Mouse (Mus musculus): ENCODE measurements around the gene Mpg. TPM values are rescaled to one million over a fixed set of nuclear protein-coding genes. Genes with fewer than 3 reads are reported as not detected.

The Mpg gene
- polyA plus RNA-seq, 1 experiment from 2014 or later = 35.6 TPM

GRCm38 (mm10) chr11:32224468-32225139 lies 1.7 kb upstream of the Mpg start:
- Histone ChIP-seq H3K4me1 (replicated peaks) (peaks cover 74% of the 10 kb centered on the region), H3K27me3 (peaks cover 48% of the 10 kb centered on the region), H3K4me3 (no peak overlapping the region), H3K4me2 (no peak overlapping the region), H3K36me3 (peaks cover 10% of the 10 kb centered on the region), H3K27ac (peak overlapping the region; percentile 78), H3K9ac (no peak overlapping the region), H3K9me3 (no peaks in the 10 kb centered on the region)
- 38% methylated on average over 4 of the region's 4 CpGs for whole genome bisulfite sequencing
- no peak for ATAC-seq (ENCODE audit: low FRiP score)

- Histone ChIP-seq H3K27me3 (peaks cover 45% of the 10 kb centered on the region), H3K27ac (peak overlapping the region; percentile 78), H3K4me3 (no peak overlapping the region), H3K9me3 (no peaks in the 10 kb centered on the region), H3K4me1 (replicated peaks) (peaks cover 67% of the 10 kb centered on the region), H3K9ac (peak overlapping the region; percentile 35; the same call in 1 of the 2 replicates), H3K36me3 (peaks cover 19% of the 10 kb centered on the region), H3K4me2 (peak overlapping the region; percentile 73; the same call in 1 of the 2 replicates)
- 69% methylated on average over 7 of the region's 7 CpGs for WGBS
- ATAC-seq (ENCODE audit: low FRiP score) = no peak
Measured at GRCm38 (mm10) chr11:32225222-32226104, 842 bp upstream of the Mpg start.

DNA sequence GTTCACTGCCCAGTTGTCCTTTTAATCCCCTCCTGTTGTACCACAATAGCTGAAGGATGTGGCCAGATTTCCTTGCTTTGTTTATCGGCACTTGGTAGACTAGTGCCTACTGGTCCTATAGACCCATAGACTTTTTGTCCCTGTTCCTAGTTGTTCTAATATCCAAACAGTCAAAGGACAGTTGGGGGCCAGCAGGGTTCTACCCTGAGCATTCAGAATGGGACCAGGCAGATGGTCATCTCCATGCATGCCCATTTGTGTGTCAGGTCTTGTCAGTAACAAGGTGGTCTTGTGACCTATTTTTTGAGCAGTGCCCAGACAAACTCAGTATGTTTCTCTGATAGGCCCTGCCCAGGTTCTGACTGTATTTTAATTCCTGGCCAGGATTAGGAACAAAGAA lies 736 bp downstream of the Mpg start:
- Histone ChIP-seq H3K9me3 (no peaks in the 10 kb centered on the region), H3K4me3 (peak overlapping the region; percentile 64), H3K9ac (peak overlapping the region; percentile 90), H3K27ac (peak overlapping the region; percentile 78; the same call in 1 of the 2 replicates), H3K4me2 (peak overlapping the region; percentile 73), H3K27me3 (peaks cover 31% of the 10 kb centered on the region), H3K4me1 (replicated peaks) (peaks cover 52% of the 10 kb centered on the region), H3K36me3 (peaks cover 35% of the 10 kb centered on the region)
- WGBS = 39% methylated on average over 1 of the region's 1 CpGs
- no peak; the same call in 1 of the 2 replicates for ATAC-seq (ENCODE audit: low FRiP score)

GRCm38 (mm10) chr11:32227555-32227954 lies 1.2 kb downstream of the Mpg start:
- ATAC-seq (ENCODE audit: low FRiP score) = no peak
- H3K27ac ChIP-seq = no peak overlapping the region
- no peaks in the 10 kb centered on the region for H3K9me3 ChIP-seq
- H3K4me2 ChIP-seq = peak overlapping the region; percentile 73
- peaks cover 40% of the 10 kb centered on the region for H3K36me3 ChIP-seq
- peak overlapping the region; percentile 90 for H3K9ac ChIP-seq
- WGBS = 91% methylated on average over 9 of the region's 9 CpGs
- peak overlapping the region; percentile 64; the same call in 1 of the 2 replicates for H3K4me3 ChIP-seq
- H3K4me1 ChIP-seq (replicated peaks) = peaks cover 47% of the 10 kb centered on the region
- peaks cover 26% of the 10 kb centered on the region for H3K27me3 ChIP-seq

DNA sequence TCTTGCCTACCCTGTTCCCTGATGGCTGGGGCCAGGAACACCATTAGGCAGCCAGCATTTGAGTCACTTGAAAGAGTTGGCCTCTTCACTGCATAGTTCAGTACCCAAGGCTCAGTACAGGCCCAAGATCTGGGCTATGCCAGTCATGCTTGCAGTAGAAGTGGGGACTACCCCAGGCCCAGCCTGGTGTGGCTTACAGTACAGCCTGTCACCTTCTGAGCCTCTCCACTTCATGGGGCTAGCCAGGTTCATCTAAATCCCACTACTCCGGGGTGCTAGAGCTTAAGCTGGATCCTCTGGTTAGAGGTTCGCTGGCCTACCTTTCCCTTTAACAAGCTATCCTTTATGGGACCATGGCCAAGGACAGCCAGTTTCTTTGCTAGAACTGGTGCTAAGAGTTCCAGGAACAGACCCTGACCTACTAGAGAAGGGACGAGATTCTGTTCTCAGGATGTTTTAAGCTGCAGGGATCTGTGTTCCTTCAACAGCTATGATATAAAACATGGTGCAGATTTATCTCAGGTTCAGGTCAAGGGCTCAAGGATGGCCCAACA lies 2.1 kb downstream of the Mpg start:
- Histone ChIP-seq H3K36me3 (peaks cover 48% of the 10 kb centered on the region), H3K9me3 (no peaks in the 10 kb centered on the region), H3K4me2 (no peak overlapping the region), H3K4me1 (replicated peaks) (peaks cover 41% of the 10 kb centered on the region), H3K4me3 (no peak overlapping the region), H3K27ac (no peak overlapping the region), H3K27me3 (peaks cover 18% of the 10 kb centered on the region), H3K9ac (0 out of 2 replicates have a peak overlapping the region, but pooled peaks have one; percentile 16)
- WGBS = 91% methylated on average over 3 of the region's 3 CpGs
- ATAC-seq (ENCODE audit: low FRiP score) = no peak

GRCm38 (mm10) chr11:32230220-32230619 lies 3.9 kb downstream of the Mpg start:
- WGBS = 83% methylated on average over 4 of the region's 4 CpGs
- no peak overlapping the region for H3K9ac ChIP-seq
- H3K27ac ChIP-seq = no peak overlapping the region
- H3K9me3 ChIP-seq = no peaks in the 10 kb centered on the region
- peaks cover 46% of the 10 kb centered on the region for H3K4me1 ChIP-seq (replicated peaks)
- H3K36me3 ChIP-seq = peaks cover 63% of the 10 kb centered on the region
- H3K4me2 ChIP-seq = no peak overlapping the region
- peaks cover 3% of the 10 kb centered on the region; the same call in 1 of the 2 replicates for H3K27me3 ChIP-seq
- ATAC-seq (ENCODE audit: low FRiP score) = no peak
- no peak overlapping the region for H3K4me3 ChIP-seq

GRCm38 (mm10) chr11:32231125-32231524 lies 4.8 kb downstream of the Mpg start:
- H3K27me3 ChIP-seq = no peaks in the 10 kb centered on the region
- peaks cover 46% of the 10 kb centered on the region for H3K4me1 ChIP-seq (replicated peaks)
- 97% methylated on average over 2 of the region's 2 CpGs for WGBS
- H3K9ac ChIP-seq = no peak overlapping the region
- ATAC-seq (ENCODE audit: low FRiP score) = no peak
- no peak overlapping the region for H3K27ac ChIP-seq
- peaks cover 63% of the 10 kb centered on the region for H3K36me3 ChIP-seq
- H3K4me3 ChIP-seq = no peak overlapping the region
- no peak overlapping the region for H3K4me2 ChIP-seq
- H3K9me3 ChIP-seq = no peaks in the 10 kb centered on the region

DNA sequence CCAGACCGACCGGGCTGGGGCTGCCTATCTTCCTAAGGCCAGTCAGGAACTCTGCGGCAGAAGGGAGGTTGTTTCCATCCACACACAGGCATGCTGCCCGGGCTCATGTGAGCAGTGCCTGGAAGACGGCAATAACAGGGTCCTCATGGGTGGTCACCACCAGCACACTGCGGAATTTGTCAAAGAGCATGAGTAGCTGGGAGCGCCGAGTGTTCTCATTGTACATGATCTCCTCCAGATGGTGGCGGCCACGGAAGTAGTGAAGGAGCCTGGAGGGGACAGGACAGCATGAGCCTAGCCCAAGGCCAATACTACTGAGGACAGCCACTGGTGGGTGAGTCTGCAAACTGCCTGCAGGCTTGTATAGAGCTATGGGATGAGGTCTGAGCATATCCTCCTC lies 6.5 kb downstream of the Mpg start:
- Histone ChIP-seq H3K4me1 (replicated peaks) (peaks cover 46% of the 10 kb centered on the region), H3K9ac (no peak overlapping the region), H3K27ac (no peak overlapping the region), H3K4me2 (no peak overlapping the region), H3K36me3 (peaks cover 70% of the 10 kb centered on the region), H3K27me3 (no peaks in the 10 kb centered on the region), H3K9me3 (no peaks in the 10 kb centered on the region), H3K4me3 (no peak overlapping the region)
- 80% methylated on average over 10 of the region's 10 CpGs for WGBS
- ATAC-seq (ENCODE audit: low FRiP score) = no peak

- H3K4me2 ChIP-seq = no peak overlapping the region
- H3K4me1 ChIP-seq (replicated peaks) = peaks cover 43% of the 10 kb centered on the region
- no peak overlapping the region for H3K27ac ChIP-seq
- ATAC-seq (ENCODE audit: low FRiP score) = no peak
- no peaks in the 10 kb centered on the region for H3K9me3 ChIP-seq
- H3K9ac ChIP-seq = 0 out of 2 replicates have a peak overlapping the region, but pooled peaks have one; percentile 15
- peaks cover 70% of the 10 kb centered on the region for H3K36me3 ChIP-seq
- 88% methylated on average over 3 of the region's 3 CpGs for WGBS
- H3K4me3 ChIP-seq = no peak overlapping the region
- H3K27me3 ChIP-seq = no peaks in the 10 kb centered on the region
Measured at GRCm38 (mm10) chr11:32233895-32234294, 7.6 kb downstream of the Mpg start.

GRCm38 (mm10) chr11:32234816-32235485 lies 8.6 kb downstream of the Mpg start:
- H3K9ac ChIP-seq = no peak overlapping the region; the same call in 1 of the 2 replicates
- H3K27ac ChIP-seq = peak overlapping the region; percentile 77
- WGBS = 85% methylated on average over 6 of the region's 6 CpGs
- H3K36me3 ChIP-seq = peaks cover 68% of the 10 kb centered on the region
- ATAC-seq (ENCODE audit: low FRiP score) = no peak
- H3K27me3 ChIP-seq = no peaks in the 10 kb centered on the region
- H3K4me3 ChIP-seq = no peak overlapping the region
- no peaks in the 10 kb centered on the region for H3K9me3 ChIP-seq
- H3K4me1 ChIP-seq (replicated peaks) = peaks cover 43% of the 10 kb centered on the region
- H3K4me2 ChIP-seq = no peak overlapping the region

GRCm38 (mm10) chr11:32235646-32236045 lies 9.3 kb downstream of the Mpg start:
- no peaks in the 10 kb centered on the region for H3K27me3 ChIP-seq
- ATAC-seq (ENCODE audit: low FRiP score) = peak; percentile 36
- peaks cover 43% of the 10 kb centered on the region for H3K4me1 ChIP-seq (replicated peaks)
- no peak overlapping the region for H3K4me3 ChIP-seq
- H3K9me3 ChIP-seq = no peaks in the 10 kb centered on the region
- H3K9ac ChIP-seq = peak overlapping the region; percentile 26
- H3K36me3 ChIP-seq = peaks cover 68% of the 10 kb centered on the region
- WGBS = 30% methylated on average over 3 of the region's 3 CpGs
- peak overlapping the region; percentile 77 for H3K27ac ChIP-seq
- no peak overlapping the region for H3K4me2 ChIP-seq

DNA sequence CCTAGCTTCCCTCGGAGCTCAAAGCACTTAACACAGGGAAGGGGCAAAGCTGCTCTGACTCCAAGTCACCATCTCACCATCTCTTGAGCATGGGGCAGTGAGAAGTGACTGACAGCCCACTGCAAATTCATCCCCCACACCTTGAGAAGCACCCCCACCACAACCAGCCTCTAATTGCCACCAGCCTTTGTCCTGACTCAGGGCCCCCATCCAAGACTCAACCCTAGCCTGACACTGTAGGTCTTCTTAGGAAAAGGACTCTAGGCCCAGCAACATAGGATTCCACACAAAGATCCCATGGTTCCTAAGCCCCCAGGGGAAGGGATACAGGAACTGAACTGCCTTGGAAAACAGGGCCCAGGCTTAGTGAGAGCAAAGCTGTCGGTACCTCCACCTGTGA lies 9.8 kb downstream of the Mpg start:
- Histone ChIP-seq H3K4me1 (replicated peaks) (peaks cover 43% of the 10 kb centered on the region), H3K27ac (peak overlapping the region; percentile 77), H3K9ac (peak overlapping the region; percentile 26; the same call in 1 of the 2 replicates), H3K9me3 (no peaks in the 10 kb centered on the region), H3K27me3 (no peaks in the 10 kb centered on the region), H3K4me2 (no peak overlapping the region), H3K4me3 (no peak overlapping the region), H3K36me3 (peaks cover 68% of the 10 kb centered on the region)
- ATAC-seq (ENCODE audit: low FRiP score) = peak; percentile 38
- 64% methylated on average over 2 of the region's 2 CpGs for WGBS

All from hindbrain, embryonic 13.5 days (tissue).